Mouse (Mus musculus) adrenal gland, postnatal 36 days (tissue): ENCODE results near the gene Pcgf2. TPM values are rescaled to one million over a fixed set of nuclear protein-coding genes. Genes with fewer than 3 reads are reported as not detected.

Experiments
- DNase-seq, 2 experiments: peaks; one replicate each; pipeline ENCODE4 v3.0.0; 2021; ENCODE audit warnings: mixed read lengths in 1 of 2
- total RNA-seq, 2 experiments: library from RNA; stranded (reverse); gene quantifications; 2 replicates each; pipeline ENCODE4 v1.2.3; 2021

Gene Pcgf2
- total RNA-seq, 2 experiments from 2014 or later = 25.7 to 28.5 TPM

DNA sequence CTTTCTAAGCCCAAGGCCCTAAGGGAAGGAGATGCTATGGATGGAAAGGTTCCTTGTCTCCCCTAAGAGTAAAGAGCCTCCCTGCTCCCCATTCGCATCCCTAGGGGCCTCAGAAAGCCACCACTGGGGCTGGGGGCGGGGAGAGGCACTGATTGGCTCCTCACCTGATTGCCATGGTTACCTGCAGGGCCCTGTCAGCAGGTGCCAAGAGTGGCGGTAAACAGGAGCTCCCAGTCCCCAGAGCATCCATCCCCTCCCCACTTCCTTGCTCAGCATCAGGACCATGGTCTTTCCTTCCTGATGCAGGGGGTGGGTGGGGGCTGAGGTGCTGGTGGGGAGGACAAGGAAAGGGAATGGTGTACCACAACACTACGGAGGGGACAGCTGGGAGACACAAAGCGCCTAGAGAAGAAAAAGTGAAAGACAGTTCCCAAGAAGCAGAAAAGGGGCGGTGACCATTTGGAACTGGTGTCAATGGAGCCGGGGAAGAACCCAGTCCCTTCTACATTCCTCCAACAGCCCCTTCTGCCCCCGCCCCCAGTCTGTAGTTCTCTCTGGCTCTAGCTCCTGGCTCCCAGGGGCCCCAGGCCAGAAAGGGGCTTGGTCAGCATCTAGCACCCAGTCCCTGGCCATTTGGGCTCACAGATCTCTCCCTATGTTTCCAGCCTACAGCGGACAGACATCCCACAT is 4.4 kb downstream of the Pcgf2 start:
- no peak for DNase-seq

DNA sequence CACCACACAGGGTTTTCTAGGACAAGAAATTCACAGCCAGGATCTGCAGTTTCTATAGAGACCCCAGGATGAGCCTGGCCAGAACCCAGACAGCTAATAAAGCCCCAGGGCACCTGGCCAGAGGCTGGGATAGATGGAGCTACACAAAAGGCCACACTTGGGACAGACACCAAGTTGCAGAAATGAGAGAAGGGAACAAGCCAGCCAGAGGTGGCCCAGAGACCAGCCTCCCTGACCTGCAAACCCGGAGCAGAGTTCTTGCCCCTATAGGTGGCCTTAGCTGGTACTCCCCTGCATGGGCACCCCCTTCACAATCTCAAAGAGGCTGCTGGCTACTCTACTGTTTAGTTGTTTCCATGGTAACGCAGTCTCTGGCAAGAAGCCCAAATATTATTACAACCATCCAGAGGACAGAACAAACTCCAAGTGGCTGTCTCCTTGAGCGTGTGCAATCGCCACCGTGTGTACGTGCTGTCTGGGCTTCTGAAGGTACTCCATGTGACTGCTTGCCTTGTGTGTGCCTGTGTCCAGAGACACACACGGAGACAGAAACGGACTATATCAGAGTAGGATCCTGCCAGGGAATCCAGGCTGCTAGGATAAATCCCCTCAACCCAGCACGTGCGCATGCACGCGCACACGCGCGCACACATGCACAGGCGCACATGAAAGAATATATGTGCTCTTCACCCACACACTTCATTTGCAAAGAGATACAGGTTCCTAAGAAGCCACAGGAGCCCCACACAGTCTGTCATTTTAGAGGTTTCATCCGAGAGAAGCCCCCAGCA is 5.2 kb downstream of the Pcgf2 start:
- peak in 1 of 2 experiments; percentile 60 for DNase-seq

GRCm38 (mm10) chr11:97694435-97694834 is 5.9 kb downstream of the Pcgf2 start:
- no peak for DNase-seq

- peak; percentile 64 to 74 for DNase-seq
Measured at GRCm38 (mm10) chr11:97689861-97690260, 10.4 kb downstream of the Pcgf2 start.

- peak; percentile 36 to 55 for DNase-seq
Measured at GRCm38 (mm10) chr11:97687061-97687460, 13.2 kb downstream of the Pcgf2 start.

DNA sequence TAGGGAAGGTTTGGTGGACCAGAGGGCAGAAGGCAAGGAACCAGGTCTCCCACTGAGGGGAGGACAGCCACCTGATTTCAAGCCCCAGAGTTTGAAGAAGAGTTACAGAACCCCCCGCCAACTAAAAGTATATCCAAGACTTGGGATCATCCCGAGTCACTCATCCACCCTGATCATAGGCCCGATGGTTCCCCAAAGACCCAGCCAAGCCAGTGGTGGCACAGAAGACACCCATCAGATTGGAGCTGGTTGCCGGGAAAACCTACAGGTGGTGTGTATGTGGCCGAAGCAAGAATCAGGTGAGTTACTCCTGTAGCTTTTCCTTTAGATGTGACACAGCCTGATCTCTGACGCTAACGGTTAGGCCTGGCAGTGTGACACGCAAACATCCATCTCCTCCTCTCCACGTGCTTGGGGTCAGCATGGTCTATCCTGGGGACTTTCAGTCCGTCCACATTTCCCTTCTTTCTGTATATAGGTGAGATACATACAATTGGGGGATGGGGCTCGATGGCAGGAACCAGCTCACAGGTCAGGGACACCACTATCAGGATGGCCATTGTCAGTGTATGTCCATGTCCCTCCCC is 13.9 kb downstream of the Pcgf2 start:
- DNase-seq = no peak

GRCm38 (mm10) chr11:97685613-97686321 is 14.5 kb downstream of the Pcgf2 start, which contains the start of gene Cisd3:
Cisd3 (plus strand) TSS chr11:97685826.
- peak; percentile 99 for DNase-seq

- no peak for DNase-seq
Measured at GRCm38 (mm10) chr11:97684766-97685165, 15.5 kb downstream of the Pcgf2 start.

- DNase-seq = no peak
Measured at GRCm38 (mm10) chr11:97684063-97684680, 16.1 kb downstream of the Pcgf2 start.

DNA sequence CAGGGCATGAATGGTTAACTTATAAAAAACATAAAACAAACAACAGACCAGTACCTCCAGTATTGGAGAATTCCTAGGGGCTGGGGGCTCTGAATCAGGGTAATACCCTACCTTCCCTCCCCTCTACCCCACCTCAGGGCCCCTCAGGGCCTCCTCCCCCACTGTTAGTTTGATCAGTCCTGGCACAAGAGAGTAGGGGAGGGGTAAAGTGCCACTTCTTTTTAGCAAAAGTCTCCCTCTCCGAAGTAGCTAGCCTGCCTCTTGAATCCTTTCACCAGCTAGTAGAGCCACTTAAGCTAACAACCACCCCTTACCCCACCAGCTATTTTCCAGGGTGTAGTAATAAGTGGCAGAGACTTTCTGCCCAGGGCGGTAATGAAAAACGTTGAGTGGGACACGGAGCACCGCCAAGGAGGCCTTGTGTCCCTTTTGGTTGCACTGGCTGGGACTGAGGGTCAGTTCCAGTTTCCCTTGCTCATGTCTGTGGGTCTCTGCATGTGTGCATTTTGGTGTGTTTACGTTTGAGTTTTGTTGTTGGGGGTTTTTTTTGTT is 17.7 kb downstream of the Pcgf2 start:
- DNase-seq = no peak

- peak; percentile 30 to 61 for DNase-seq
Measured at GRCm38 (mm10) chr11:97680430-97680829, 19.9 kb downstream of the Pcgf2 start.

- no peak for DNase-seq
Measured at GRCm38 (mm10) chr11:97678301-97678700, 22.0 kb downstream of the Pcgf2 start.

DNA sequence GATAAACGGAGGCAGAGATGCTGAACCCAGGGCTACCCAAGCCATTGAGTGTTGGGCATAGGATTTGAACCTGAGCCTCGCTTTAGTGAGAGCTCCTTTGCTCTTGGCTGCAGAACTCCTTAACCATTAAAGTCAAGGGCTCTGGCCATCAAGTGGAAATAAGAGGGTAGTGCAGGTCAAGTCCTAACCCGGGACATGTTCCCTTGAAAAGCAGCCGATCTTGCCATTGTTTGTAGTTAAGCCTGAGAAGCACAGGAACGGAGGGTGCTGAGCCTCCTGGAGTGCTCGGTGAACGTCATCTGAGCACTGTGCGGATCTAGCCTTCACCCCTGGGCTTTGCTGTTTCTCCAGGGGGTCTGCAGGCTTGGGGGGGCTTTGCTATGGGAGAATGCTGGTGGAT is 22.5 kb downstream of the Pcgf2 start:
- DNase-seq = no peak

DNA sequence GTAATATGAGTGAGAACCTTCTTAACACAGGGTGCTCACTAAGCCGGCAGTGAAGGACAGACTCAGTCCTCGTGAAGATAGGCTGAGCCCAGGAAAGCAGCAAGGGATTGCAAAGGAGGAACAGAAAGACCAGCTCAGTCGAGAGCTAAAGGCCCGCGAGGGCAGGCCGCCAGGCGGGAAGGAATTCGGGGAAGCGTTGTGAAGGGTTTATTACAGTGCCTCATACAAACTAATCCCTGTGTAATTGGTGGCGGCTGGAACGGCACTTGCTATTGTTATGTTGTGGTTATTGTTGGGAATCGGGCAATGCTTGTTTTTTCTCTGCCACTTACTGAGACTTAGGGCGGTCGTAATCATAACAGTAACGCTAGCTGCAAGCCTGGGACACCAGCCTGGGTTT is 22.9 kb downstream of the Pcgf2 start:
- DNase-seq = no peak

DNA sequence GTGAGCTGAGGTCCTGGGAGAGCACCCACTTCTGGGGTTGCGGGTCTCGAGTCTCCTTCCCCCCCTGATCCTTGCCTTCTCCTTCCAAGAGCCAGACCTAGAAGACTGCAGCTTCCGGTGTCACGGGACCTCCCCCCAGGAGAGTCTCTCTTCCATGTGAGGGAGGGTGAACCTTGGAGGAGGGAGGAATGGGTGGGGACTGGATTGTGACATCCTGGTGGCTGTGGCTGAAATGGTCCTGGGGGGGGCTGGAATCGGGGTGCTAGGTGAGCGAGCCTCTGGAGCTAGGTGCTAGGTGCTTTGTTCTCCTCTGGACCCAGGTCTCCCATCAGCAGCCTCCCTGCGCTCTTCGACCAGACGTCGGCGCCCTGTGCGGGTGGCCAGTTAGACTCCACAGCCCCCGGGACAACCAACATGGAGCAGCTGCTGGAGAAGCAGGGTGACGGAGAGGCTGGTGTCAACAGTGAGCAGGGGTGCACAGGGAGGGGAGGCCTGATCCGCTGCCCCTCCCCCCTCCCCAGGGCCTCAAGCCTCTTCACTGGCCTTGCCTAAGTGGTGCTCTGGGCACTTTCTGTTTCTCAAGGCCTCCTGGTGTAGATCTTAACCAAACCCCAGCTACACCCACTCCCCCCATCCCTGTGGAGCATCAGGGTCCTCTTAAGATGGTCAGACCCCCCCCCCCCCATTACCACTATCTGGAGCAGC is 24.1 kb downstream of the Pcgf2 start:
- DNase-seq = no peak

DNA sequence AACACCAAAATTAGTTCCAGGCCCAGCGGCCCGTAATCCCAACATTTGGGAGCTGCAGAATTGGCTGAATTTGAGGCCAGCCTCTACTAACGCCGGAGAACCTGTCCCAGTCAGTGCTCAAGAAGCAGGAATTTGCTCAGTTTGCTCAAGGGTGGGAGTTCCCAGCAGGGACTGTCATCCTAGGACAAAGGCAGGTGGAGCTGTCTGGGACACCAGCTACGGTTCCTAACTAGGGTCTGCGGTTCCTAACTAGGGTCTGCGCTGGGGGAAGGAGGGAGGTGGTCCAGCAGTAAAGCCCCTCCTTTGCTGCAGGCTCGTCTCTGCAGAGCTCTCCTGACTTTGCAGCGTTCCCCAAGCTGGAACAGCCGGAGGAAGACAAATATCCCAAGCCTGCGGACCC is 27.1 kb downstream of the Pcgf2 start:
- DNase-seq = no peak

GRCm38 (mm10) chr11:97671177-97671527 is 29.1 kb downstream of the Pcgf2 start:
- no peak for DNase-seq

GRCm38 (mm10) chr11:97670234-97671176 is 29.8 kb downstream of the Pcgf2 start:
- DNase-seq = no peak

DNA sequence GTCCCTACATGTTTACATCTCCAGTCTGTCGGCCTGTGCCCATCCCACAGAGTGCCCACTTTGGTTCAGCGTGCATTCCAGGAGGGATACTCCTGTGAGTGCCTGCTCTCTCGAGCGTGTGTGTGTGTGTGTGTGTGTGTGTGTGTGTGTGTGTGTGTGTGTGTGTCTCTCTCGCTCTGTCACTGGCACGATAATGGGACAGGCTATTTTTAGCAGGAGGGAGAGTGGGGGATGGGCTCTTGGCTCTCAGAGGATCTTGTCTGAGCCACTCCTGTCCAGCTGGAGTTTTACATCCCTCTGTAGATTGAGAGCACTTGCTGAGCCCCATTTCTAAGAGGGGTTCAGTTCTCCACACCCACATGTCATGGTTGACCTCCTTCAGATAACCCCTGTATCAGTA is 30.5 kb downstream of the Pcgf2 start:
- peak; percentile 34 to 64 for DNase-seq

- DNase-seq = no peak
Measured at GRCm38 (mm10) chr11:97669268-97669667, 31.0 kb downstream of the Pcgf2 start.
